Mouse (Mus musculus) bone marrow, adult 2 months (tissue): ENCODE data around the gene Wbp1l.

Source experiments
- CTCF ChIP-seq: fragments of 200-500 bp; IDR thresholded peaks from 2 replicates; pipeline ENCODE4 v1.5.1; 2011; ENCODE audit warnings: low read length, control low read depth; ENCODE audit not compliant: control insufficient read depth, insufficient read depth
- POLR2A ChIP-seq: fragments of 200-500 bp; IDR thresholded peaks from 2 replicates; pipeline ENCODE4 v1.6.1; 2011; ENCODE audit warnings: low read depth, mild to moderate bottlenecking, control low read depth, low read length, borderline replicate concordance; ENCODE audit not compliant: control insufficient read depth

DNA sequence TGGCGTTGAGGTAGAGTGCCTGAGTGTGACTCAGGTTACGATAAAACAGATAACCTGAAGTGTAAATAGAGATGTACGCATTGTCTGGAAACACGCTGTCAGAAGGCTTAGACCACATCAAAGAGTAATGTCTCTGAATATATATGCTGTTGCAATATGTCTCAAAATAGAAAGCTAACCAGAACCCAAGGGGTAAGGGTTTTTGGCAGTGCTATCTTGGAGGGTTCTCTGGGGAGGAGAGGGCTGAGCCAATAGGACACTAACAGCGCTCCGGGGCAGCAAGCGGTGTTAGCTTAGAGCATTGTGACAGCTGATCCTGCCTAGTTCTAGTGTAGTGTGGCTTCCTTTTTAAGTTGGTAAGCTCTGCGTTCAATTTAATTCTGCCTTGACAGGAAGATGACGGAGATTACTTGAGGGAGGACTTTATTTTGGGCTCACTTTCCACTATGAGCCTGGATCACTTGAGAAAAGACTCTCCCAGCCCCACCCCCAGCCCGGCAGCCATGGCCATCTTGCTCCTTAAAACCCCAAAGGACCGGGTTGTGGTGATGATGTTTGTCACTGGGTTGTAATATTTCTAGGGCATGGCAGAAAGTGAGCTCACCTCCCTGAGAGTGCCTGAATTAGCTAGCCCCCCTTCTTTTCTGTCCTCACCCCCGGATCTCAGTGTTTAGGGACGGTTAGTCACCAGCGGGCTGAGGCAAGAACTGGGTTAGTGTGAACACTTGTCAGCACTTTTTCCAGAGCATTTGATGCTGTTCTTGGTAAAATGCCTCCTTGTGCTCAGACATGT, 21.3 kb downstream of the Wbp1l start:
- no peak for TF ChIP-seq POLR2A
- no peak for TF ChIP-seq CTCF
